ENCODE assay signal across 23 mouse cellular contexts in the genomic region with DNA sequence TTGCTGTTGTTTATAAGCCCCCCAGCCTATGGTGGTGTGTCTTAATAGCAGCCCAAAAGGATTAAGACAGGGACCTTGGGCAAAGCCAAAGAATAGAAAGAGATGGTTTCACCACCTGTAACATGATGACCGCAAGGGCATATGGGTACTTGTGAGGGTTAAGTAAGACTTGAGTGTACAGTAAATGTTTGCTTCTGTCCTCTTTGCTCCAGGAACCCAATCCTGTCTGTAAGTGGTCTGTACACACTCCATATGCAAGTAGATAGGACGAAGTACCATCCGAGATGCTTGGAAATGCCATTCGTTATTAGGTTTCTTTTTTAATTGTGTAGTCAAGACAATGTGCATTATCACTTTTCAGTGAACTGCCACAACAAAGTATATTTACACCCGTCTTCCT. TPM values are rescaled to one million over a fixed set of nuclear protein-coding genes. Genes with fewer than 3 reads are reported as not detected.
"Had no signal": no experiment of that assay in that cellular context is flagged by ENCODE, and none has a peak within 500 bp of the region (broad histone marks: within the 10 kb centered on the region; RNA-seq: fewer than 3 reads in every experiment).

No protein-coding gene starts in this region.

- H3K9me3 ChIP-seq: liver, embryonic 13.5 days; liver, embryonic 15.5 days; midbrain, embryonic 10.5 days; midbrain, embryonic 12.5 days; neural tube, embryonic 12.5 days had no signal

- ATAC-seq: liver, postnatal 0 days; midbrain, embryonic 16.5 days had no signal

- H3K4me3 ChIP-seq: liver, embryonic 13.5 days; liver, embryonic 15.5 days; midbrain, embryonic 10.5 days; midbrain, embryonic 12.5 days; neural tube, embryonic 12.5 days had no signal

- H3K4me1 ChIP-seq: liver, embryonic 13.5 days; liver, embryonic 15.5 days; neural tube, embryonic 12.5 days had no signal

- H3K9ac ChIP-seq: liver, embryonic 13.5 days; liver, embryonic 15.5 days; liver, postnatal 0 days; midbrain, embryonic 12.5 days; neural tube, embryonic 12.5 days had no signal

- H3K36me3 ChIP-seq: liver, embryonic 13.5 days; liver, embryonic 15.5 days; midbrain, embryonic 10.5 days; midbrain, embryonic 12.5 days; neural tube, embryonic 12.5 days had no signal

- DNase-seq: liver; liver, embryonic 13.5 days; liver, postnatal 0 days; midbrain, embryonic 14.5 days; retina, postnatal 1 day; right cerebral cortex, adult 18-20 months; right cerebral cortex, postnatal 25 days; right cerebral cortex, postnatal 4 days; spleen, adult 18-20 months; thymus, adult 18-20 months; thymus, postnatal 25 days; thymus, postnatal 4 days had no signal

- H3K27ac ChIP-seq: liver, embryonic 13.5 days; liver, embryonic 15.5 days; midbrain, embryonic 10.5 days; midbrain, embryonic 12.5 days; neural tube, embryonic 12.5 days had no signal

- H3K4me2 ChIP-seq: liver, embryonic 11.5 days; liver, embryonic 13.5 days; liver, embryonic 15.5 days; midbrain, embryonic 12.5 days; neural tube, embryonic 12.5 days had no signal

- H3K27me3 ChIP-seq: liver, embryonic 13.5 days; liver, embryonic 15.5 days; midbrain, embryonic 12.5 days; neural tube, embryonic 12.5 days had no signal

RNA-seq across cellular contexts. Expression of a gene that starts 44.4 kb away (rescaled TPM):
- total RNA-seq: megakaryocyte, adult 5-6 weeks; megakaryocyte-erythroid progenitor cell, adult 5-6 weeks; neutrophil, adult 5-6 weeks had no signal
- polyA plus RNA-seq: midbrain, embryonic 12.5 days; midbrain, embryonic 14.5 days; neural tube, embryonic 12.5 days; neural tube, embryonic 14.5 days; stomach, embryonic 14.5 days had no signal
